ENCODE assay signal across 21 mouse cellular contexts in the genomic region with DNA sequence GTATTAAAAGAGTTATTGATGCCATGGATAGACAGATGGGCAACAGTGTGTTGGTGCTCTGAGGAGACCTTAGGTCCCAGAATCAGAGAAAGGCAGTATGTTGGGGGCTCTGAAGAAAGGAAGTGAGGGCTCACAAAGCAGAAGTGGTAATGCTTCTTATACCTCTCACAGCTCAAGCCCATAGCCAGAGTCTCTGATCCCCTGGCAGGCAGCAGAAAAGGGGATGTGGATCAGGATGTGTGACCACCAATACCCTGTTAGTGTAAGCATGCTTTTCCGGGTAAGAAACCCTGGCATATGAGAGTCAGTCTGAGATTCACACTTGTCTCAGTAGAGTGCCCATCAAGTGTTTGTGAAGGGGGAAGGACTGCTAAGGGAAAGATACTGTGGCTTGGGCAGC.
"Had no signal": no experiment of that assay in that cellular context is flagged by ENCODE, and none has a peak within 500 bp of the region (broad histone marks: within the 10 kb centered on the region; RNA-seq: fewer than 3 reads in every experiment).

No protein-coding gene starts in this region.

- H3K4me1 ChIP-seq: limb, embryonic 12.5 days; limb, embryonic 15.5 days; liver, embryonic 12.5 days; liver, embryonic 15.5 days had no signal

- H3K27ac ChIP-seq: layer of hippocampus, adult 2 months; left cerebral cortex, adult 2 months; limb, embryonic 12.5 days; limb, embryonic 15.5 days; liver, embryonic 12.5 days; liver, embryonic 15.5 days; macrophage; stomach, postnatal 0 days had no signal

- H3K4me3 ChIP-seq: layer of hippocampus, adult 2 months; left cerebral cortex, adult 2 months; limb, embryonic 12.5 days; limb, embryonic 15.5 days; liver, embryonic 12.5 days; liver, embryonic 15.5 days; lung, embryonic 15.5 days had no signal

- H3K9me3 ChIP-seq: limb, embryonic 12.5 days; limb, embryonic 15.5 days; liver, embryonic 12.5 days; liver, embryonic 15.5 days; lung, embryonic 15.5 days had no signal

- ATAC-seq: liver, embryonic 12.5 days had no signal

- H3K9ac ChIP-seq: limb, embryonic 12.5 days; limb, embryonic 15.5 days; liver, embryonic 12.5 days; liver, embryonic 15.5 days; lung, embryonic 15.5 days had no signal

- H3K4me2 ChIP-seq: limb, embryonic 12.5 days; limb, embryonic 15.5 days; liver, embryonic 12.5 days; liver, embryonic 15.5 days; lung, embryonic 15.5 days; midbrain, embryonic 11.5 days had no signal

- DNase-seq: kidney, adult 18-20 months; kidney, adult 9 months; kidney, postnatal 14 days; kidney, postnatal 4 days; layer of hippocampus, postnatal 36 days; left cerebral cortex, postnatal 4 days; lung, adult 18-20 months; lung, postnatal 10 days; midbrain, embryonic 14.5 days; thymus, adult 2 months; thymus, postnatal 25 days had no signal

- H3K27me3 ChIP-seq: limb, embryonic 12.5 days; limb, embryonic 15.5 days; liver, embryonic 15.5 days; lung, embryonic 15.5 days had no signal

- H3K36me3 ChIP-seq: limb, embryonic 12.5 days; limb, embryonic 15.5 days; liver, embryonic 12.5 days; liver, embryonic 15.5 days; lung, embryonic 15.5 days had no signal
